Mouse (Mus musculus) heart, adult 2 months (tissue): Measurements from ENCODE around the gene Pkd1l1. TPM values are rescaled to one million over a fixed set of nuclear protein-coding genes. Genes with fewer than 3 reads are reported as not detected.
A peak's percentile ranks its signal among the peaks of the same experiment; 100 is the strongest.

ENCODE experiments used
- DNase-seq, 2 experiments: peaks; one replicate each; pipeline ENCODE4 v3.0.0; 2021
- H3K27ac ChIP-seq: fragments of 200-600 bp; 2 replicates; pipeline ENCODE4 v1.8.1; 2022
- H3K27me3 ChIP-seq: fragments of 200-500 bp; 2 replicates; pipeline ENCODE4 v1.6.1; 2012; ENCODE audit warnings: mild to moderate bottlenecking, low read length, inconsistent platforms, mixed read lengths; ENCODE audit not compliant: control insufficient read depth, insufficient read depth
- H3K36me3 ChIP-seq: fragments of 200-500 bp; 2 replicates; pipeline ENCODE4 v1.6.1; 2012; ENCODE audit warnings: low read length, inconsistent platforms; ENCODE audit not compliant: control insufficient read depth, insufficient read depth
- H3K4me1 ChIP-seq: fragments of 200-500 bp; 2 replicates; pipeline ENCODE4 v1.6.1; 2011; ENCODE audit warnings: low read length; ENCODE audit not compliant: control insufficient read depth, insufficient read depth
- H3K4me3 ChIP-seq: fragments of 200-600 bp; 2 replicates; pipeline ENCODE4 v1.8.1; 2022
- H3K79me2 ChIP-seq: fragments of 200-500 bp; replicated peaks from 2 replicates; pipeline ENCODE4 v1.6.1; 2012; ENCODE audit warnings: mild to moderate bottlenecking, inconsistent platforms, low read length, moderate library complexity, mixed read lengths; ENCODE audit not compliant: control insufficient read depth, insufficient read depth
- H3K9ac ChIP-seq: fragments of 200-500 bp; 2 replicates; pipeline ENCODE4 v1.6.1; 2012; ENCODE audit warnings: low read depth, mild to moderate bottlenecking, control low read depth, inconsistent platforms, low read length, mixed read lengths
- CTCF ChIP-seq: fragments of 200-600 bp; IDR thresholded peaks from 2 replicates; pipeline ENCODE4 v1.8.1; 2022; ENCODE audit warnings: antibody characterized with exemption, mild to moderate bottlenecking, moderate library complexity
- EP300 ChIP-seq: fragments of 200-500 bp; IDR thresholded peaks from 2 replicates; pipeline ENCODE4 v1.6.1; 2011; ENCODE audit warnings: low read depth, low read length, control low read depth; ENCODE audit not compliant: insufficient read depth
- POLR2A ChIP-seq: fragments of 200-500 bp; IDR thresholded peaks from 2 replicates; pipeline ENCODE4 v1.6.1; 2011; ENCODE audit warnings: mild to moderate bottlenecking, low read depth, low read length, control low read depth; ENCODE audit not compliant: insufficient read depth
- WGBS: fragments of 180-500 bp; shearing (Covaris S2); methylation state at CpG from one replicate; pipeline ENCODE4 v1.1.7; 2018; 5-methylcytosine and 5-hydroxymethylcytosine counted together
- intact Hi-C: fragments of 180-260 bp; cut with DNase I; formaldehyde crosslinking; loops from one replicate; pipeline ENCODE4 v1.15.1; 2025
- long read RNA-seq: library from polyadenylated mRNA; stranded (forward); transcript quantifications from one replicate; pipeline ENCODE4 v2.0.0, GENCODE M21; 2021
- polyA plus RNA-seq: library from polyadenylated mRNA; depleted of rRNA; stranded (reverse); fragments of >200 nt; gene quantifications from 2 replicates; pipeline ENCODE4 v1.2.3, GENCODE M21; 2012; rRNA removed
- total RNA-seq, 2 experiments: library from RNA; stranded (reverse); gene quantifications; 2 replicates each; pipeline ENCODE4 v1.2.3; 2021

Gene Pkd1l1
- total RNA-seq (under 1 TPM in 1 of 2 experiments, not detected in 1; 0.25 TPM), polyA plus RNA-seq (0.03 and 0.27 TPM in 2 replicates)
- long read RNA-seq: 0 reads

DNA sequence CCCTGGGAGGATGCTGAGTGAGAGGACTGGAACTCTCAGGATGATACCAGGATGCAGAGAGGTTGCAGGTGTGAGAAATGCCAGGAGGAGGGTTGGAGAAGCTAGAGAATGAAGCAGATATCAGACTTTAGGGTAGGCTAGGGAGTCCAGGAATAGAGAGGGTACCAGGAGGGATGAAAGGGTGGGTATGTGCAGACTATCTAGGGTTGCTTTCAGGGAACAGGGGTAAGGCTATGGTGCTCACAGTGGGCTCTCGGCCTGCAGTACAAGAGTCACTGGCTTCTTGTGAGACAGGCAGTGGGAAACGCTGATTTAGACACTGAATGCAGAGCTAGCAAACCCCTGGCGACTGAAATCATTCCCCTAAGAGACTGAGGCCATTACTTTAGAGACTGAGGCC lies at the start of gene Pkd1l1:
Pkd1l1 (minus strand) TSS at position 101 of the 400 bp plus-strand sequence.
- TF ChIP-seq EP300 (no peak), POLR2A (no peak), CTCF (no peak)
- H3K27ac ChIP-seq: no peak within 1 kb of the TSS
- H3K4me1 ChIP-seq: no peaks in the 10 kb centered on the region
- H3K9ac ChIP-seq: no peak within 1 kb of the TSS
- no peaks in the 10 kb centered on the region for H3K79me2 ChIP-seq
- WGBS: 68% methylated on average over 3 of the region's 3 CpGs
- no peak within 1 kb of the TSS for H3K4me3 ChIP-seq
- intact Hi-C loops: no loop called here
- no peak for DNase-seq
- H3K36me3 ChIP-seq: no peaks in the 10 kb centered on the region
- H3K27me3 ChIP-seq: no peaks in the 10 kb centered on the region

DNA sequence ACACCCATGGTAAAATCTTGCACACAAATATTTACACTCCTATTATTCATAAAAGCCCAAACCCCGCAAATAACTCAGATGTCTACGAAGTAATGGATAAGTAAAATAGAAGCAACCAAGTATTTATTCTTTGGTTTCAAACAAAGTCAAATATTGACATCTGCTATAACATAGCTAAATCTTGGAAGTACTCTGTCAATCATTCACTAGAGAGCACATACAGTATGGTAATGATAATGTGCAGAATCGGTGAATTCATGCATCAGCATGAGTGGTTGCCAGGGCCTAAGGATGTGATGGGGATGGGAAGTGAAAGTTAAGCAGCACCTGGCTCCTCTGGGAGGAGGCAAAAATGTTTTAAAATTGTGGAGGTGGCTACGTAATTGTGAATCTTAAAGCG lies 47.1 kb upstream of the Pkd1l1 start:
- Histone ChIP-seq H3K36me3 (no peaks in the 10 kb centered on the region), H3K9ac (no peak overlapping the region), H3K79me2 (no peaks in the 10 kb centered on the region), H3K27me3 (no peaks in the 10 kb centered on the region), H3K4me1 (no peaks in the 10 kb centered on the region; the same call in 1 of the 2 replicates), H3K27ac (no peak overlapping the region), H3K4me3 (no peak overlapping the region)
- DNase-seq: no peak
- WGBS: 95% methylated on average over 5 of the region's 5 CpGs
- TF ChIP-seq POLR2A: no peak
- intact Hi-C loops: no loop called here

DNA sequence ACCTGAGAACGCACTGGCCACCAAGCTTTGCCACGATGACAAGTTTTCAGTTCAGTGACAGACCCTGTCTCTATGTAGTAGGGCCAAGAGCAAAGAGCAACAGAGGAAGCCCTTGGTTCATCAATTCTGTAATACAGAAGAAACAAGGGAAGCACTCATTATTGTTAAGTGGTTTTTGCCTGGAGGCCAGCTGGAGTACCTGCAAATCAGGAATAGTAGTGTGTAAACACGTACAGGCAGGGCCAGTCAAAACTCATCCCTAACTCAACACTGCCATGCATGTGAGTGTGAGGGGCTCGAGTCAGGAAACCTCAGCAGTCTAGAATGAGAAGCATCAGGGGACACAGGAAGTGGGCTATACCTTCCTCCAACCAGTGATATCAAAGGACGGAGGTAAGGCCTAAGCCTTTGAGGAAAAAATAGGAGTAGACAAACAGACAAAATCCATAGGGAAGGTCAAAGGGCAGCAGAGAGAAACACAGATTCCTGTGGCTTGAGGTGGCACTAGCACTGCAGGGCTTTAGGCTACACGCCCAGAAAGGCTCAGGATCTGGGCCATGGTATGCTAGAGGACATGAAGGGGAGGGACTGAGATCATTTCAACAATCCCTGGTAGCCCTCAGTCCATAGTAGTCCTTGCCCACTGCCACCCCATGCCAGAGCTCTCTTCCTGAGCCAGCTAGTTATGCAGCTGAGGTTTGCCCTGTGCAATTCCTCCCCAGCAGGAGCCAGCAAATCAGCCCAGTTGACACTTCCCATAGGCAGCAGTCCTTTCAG lies 45.6 kb upstream of the Pkd1l1 start:
- Histone ChIP-seq H3K79me2 (no peaks in the 10 kb centered on the region), H3K27ac (no peak overlapping the region), H3K4me3 (no peak overlapping the region), H3K36me3 (no peaks in the 10 kb centered on the region), H3K27me3 (no peaks in the 10 kb centered on the region), H3K9ac (no peak overlapping the region), H3K4me1 (no peaks in the 10 kb centered on the region)
- intact Hi-C loops: no loop called here
- peak; percentile 17 to 21 for DNase-seq
- no peak for TF ChIP-seq CTCF
- TF ChIP-seq EP300: no peak
- TF ChIP-seq POLR2A: no peak
- 62% methylated on average over 6 of the region's 6 CpGs for WGBS

DNA sequence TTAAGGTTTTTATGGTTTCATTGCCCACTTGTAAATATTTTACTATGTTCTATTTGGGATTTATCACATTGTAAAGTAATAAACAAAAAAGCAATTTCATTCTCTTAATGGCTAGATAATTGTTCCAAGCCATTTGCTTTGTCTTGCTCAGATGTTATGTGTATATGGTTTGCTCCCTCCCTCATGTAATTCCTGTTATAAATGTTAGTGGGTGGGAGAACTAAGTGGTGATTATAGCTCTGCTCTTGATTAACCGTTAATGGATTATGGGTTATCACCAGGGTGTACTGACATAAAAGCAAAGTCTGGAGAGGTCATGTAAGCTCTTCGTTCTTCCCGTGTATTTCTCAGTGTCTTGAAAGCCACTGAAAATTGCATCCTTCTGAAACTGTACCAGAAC lies 41.7 kb upstream of the Pkd1l1 start:
- Histone ChIP-seq H3K4me1 (no peaks in the 10 kb centered on the region), H3K27ac (no peak overlapping the region), H3K9ac (no peak overlapping the region), H3K79me2 (no peaks in the 10 kb centered on the region), H3K4me3 (no peak overlapping the region), H3K36me3 (peaks cover under 1% of the 10 kb centered on the region; the same call in 1 of the 2 replicates), H3K27me3 (no peaks in the 10 kb centered on the region)
- intact Hi-C loops: loop anchor here (5.0 kb wide), 1 partner anchor 33 kb away; the partner anchor contains the start of genes Gm11992 and Sun3
- 85% methylated on average over 3 of the region's 3 CpGs for WGBS
- DNase-seq: no peak
- TF ChIP-seq EP300 (no peak), POLR2A (no peak)

DNA sequence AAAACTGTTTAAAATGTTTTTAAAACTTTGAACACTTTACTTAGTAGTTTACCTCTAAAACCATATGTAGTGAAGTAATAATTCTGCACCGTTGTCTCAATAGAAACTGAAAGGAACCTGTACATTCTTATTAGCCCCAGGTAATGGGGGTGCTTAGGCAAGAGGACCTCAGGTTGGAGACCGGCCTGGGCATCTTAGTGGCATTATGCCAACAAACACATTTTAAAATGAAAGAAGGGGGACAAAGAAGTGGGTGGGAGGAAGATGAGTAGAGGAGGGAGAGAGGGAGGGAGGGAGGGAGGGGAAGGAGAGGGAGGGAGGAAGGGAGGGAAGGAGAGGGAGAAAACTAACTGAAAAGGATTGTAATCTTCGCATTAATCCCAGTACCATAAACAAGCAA lies 38.3 kb upstream of the Pkd1l1 start:
- 1% methylated on average over 3 of the region's 3 CpGs for WGBS
- H3K27ac ChIP-seq: peak overlapping the region; percentile 91
- intact Hi-C loops: loop anchor here (1.0 to 5.0 kb wide), 2 partner anchors 36 to 106 kb away; partner anchors contain the start of genes Gm11992 and Sun3
- no peaks in the 10 kb centered on the region for H3K27me3 ChIP-seq
- H3K36me3 ChIP-seq: peaks cover 3% of the 10 kb centered on the region; the same call in 1 of the 2 replicates
- no peaks in the 10 kb centered on the region; the same call in 1 of the 2 replicates for H3K79me2 ChIP-seq
- no peaks in the 10 kb centered on the region for H3K4me1 ChIP-seq
- peak overlapping the region; percentile 98; the same call in 1 of the 2 replicates for H3K9ac ChIP-seq
- peak overlapping the region; percentile 85 for H3K4me3 ChIP-seq
- DNase-seq: no peak
- TF ChIP-seq CTCF (no peak), POLR2A (no peak), EP300 (no peak)

DNA sequence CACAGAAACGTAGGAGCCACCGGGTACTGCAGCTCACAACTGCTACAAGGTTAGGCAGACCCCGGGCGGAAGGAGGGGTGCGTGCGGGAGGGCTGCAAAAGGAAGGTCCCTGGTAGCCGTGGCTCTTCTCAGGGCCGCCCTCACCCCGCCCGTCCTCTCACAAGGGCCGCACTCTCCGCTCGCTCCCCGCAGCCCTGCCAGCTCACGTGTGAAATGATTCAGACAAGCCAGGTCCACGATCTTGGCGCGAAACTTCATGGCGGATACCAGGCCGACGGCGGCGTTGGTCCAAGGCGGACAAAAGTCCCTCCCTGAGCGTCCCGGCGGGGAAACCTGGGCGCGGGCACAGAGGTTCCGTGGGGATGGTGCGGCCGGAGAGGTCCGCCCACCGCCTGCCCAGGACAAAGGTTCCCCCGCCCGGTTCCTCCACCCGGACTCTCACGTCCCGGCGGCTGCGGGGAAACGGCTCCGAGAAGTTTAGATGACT lies 37.8 kb upstream of the Pkd1l1 start, which contains the start of gene Hus1:
Hus1 (minus strand) TSS at position 339 of the 487 bp plus-strand sequence.
- Histone ChIP-seq H3K4me3 (peak within 1 kb of the TSS; percentile 85), H3K4me1 (no peaks in the 10 kb centered on the region), H3K36me3 (peaks cover 3% of the 10 kb centered on the region; the same call in 1 of the 2 replicates), H3K79me2 (no peaks in the 10 kb centered on the region; the same call in 1 of the 2 replicates), H3K27ac (peak within 1 kb of the TSS; percentile 91), H3K9ac (peak within 1 kb of the TSS; percentile 98), H3K27me3 (no peaks in the 10 kb centered on the region)
- TF ChIP-seq EP300 (no peak; the same call in 1 of the 2 replicates), CTCF (0 out of 2 replicates have a peak, but pooled peaks have one; percentile 8), POLR2A (peak; percentile 73)
- peak; percentile 91 to 94 for DNase-seq
- intact Hi-C loops: loop anchor here (1.0 to 5.0 kb wide), 2 partner anchors 36 to 106 kb away; partner anchors contain the start of genes Gm11992 and Sun3
- WGBS: under 1% methylated on average over 43 of the region's 43 CpGs
